Mouse (Mus musculus) left cerebral cortex, postnatal 10 days (tissue): ENCODE data around the gene Vmn1r224. TPM values are rescaled to one million over a fixed set of nuclear protein-coding genes. Genes with fewer than 3 reads are reported as not detected.

Experiments
- DNase-seq, 2 experiments: peaks; one replicate each; pipeline ENCODE4 v3.0.0; 2021 to 2022; ENCODE audit warnings: low spot score in 2 of 2, mixed read lengths in 1 of 2; ENCODE audit errors: extremely low spot score in 1 of 2
- intact Hi-C: fragments of 180-260 bp; cut with DNase I; formaldehyde crosslinking; loops from one replicate; pipeline ENCODE4 v1.15.1; 2025
- total RNA-seq, 2 experiments: library from RNA; stranded (reverse); gene quantifications; 2 replicates each; pipeline ENCODE4 v1.2.3; 2021

Gene Vmn1r224
- total RNA-seq = not detected

DNA sequence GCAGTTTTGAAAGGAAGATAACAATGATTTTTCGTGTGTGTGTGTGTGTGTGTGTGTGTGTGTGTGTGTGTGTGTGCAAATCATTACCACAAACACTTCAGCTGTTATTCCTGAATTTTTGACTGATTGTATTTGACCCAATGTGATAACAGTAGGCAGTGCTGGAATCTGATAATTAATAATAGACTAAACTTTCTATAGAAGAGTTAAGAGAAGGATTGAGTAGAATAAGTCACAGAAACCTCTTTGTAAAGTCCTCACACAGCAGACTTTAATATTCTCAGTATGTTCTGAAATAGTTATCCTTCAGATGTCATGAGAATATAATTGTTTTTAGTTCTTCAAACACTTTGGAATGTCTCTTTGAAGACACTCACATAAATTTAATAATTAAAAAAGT, at the start of gene Vmn1r224:
Gene Vmn1r224, plus strand, starts transcription at position 301 of the 400 bp plus-strand sequence.
- intact Hi-C loops = no loop called here
- DNase-seq = no peak

DNA sequence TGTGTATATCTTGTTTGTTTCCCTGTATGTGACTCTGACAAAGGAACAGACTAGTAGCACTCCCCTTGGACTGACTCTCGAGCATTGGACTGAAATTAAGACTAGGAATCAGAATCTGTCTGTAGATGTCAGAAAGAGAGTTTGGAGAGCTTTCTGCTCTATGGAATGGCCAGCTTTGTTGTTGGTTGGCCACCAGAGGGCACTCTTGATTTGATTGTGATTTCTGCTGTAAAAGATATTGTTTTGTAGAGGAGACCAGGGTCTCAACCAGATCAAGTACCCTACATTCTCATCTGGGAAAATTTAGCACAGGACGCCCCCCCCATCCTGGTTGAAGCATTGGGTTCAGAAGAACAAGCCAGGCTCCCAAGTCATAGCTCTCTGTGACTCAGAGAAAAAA, 14.8 kb upstream of the Vmn1r224 start:
- intact Hi-C loops = no loop called here
- DNase-seq = no peak

- no peak for DNase-seq
Observed at GRCm38 (mm10) chr17:20439263-20439662, 25.3 kb downstream of the Vmn1r224 start.

DNA sequence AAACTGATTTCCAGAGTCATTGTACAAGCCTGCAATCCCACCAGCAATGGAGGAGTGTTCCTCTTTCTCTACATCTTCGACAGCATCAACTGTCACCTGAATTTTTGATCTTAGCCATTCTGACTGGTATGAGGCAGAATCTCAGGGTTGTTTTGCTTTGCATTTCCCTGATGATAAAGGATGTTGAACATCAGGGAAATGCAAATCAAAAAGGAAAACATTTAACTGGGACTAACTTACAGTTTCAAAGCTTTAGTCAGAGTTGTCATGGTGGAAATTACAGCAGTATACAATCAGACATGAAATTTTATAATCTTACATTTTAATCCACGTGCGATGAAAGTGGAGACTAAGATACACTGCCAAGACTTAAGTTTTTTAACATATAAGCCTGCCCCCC, 59.4 kb downstream of the Vmn1r224 start:
- no peak for DNase-seq
- intact Hi-C loops = no loop called here

More at GRCm38 (mm10) chr17:20439263-20439662, 25.3 kb downstream of the Vmn1r224 start:
- intact Hi-C loops = no loop called here

Other genes starting within 250 kb of the Vmn1r224 start
- not detected for gene Fpr-rs6, start 231.0 kb upstream of the Vmn1r224 start, total RNA-seq
- not detected for gene Vmn2r105, start 179.1 kb upstream of the Vmn1r224 start, total RNA-seq
- gene Vmn2r106, start 128.6 kb upstream of the Vmn1r224 start, total RNA-seq = not detected
- not detected for gene Vmn2r107, start 68.9 kb upstream of the Vmn1r224 start, total RNA-seq
- not detected for gene Vmn2r108, start 67.2 kb downstream of the Vmn1r224 start, total RNA-seq
- gene Vmn1r225, start 84.0 kb downstream of the Vmn1r224 start, total RNA-seq = not detected
- gene Vmn2r109, start 150.6 kb downstream of the Vmn1r224 start, total RNA-seq = not detected
- gene Vmn2r110, start 182.3 kb downstream of the Vmn1r224 start, total RNA-seq = not detected
- not detected for gene Fpr-rs3, start 210.7 kb downstream of the Vmn1r224 start, total RNA-seq